Mouse (Mus musculus): Measurements from ENCODE around the gene Exoc6b.
"Not testable (repeated sequence)": the region's sequence is repeated elsewhere in the genome, so short reads cannot be mapped to it uniquely, and the experiment has no call there.

DNA sequence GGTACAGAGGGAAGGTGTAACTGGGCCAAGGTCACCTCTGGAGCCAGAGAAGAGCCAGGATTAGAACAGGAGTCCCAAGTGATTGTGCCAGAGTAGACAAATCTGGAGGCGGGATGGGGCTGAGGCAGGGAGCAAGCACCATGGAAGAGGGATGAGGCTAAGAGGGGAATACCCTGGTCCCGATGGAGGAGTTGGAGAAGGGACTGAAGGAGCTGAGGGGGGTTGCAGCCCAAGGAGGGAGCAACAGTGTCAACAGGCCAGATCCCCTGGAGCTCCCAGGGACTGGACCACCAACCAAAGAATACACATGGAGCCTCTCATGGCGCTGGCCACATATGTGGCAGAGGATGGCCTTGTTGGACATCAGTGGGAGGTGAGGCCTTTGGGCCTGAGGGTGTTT is 470.0 kb downstream of the Exoc6b start:
- TF ChIP-seq CTCF (IDR thresholded peaks at IDR 0.05; ENCODE audit: low read depth, low read length); POLR2A (IDR thresholded peaks at IDR 0.05; ENCODE audit: insufficient read depth, low read length); EP300 (IDR thresholded peaks at IDR 0.05; ENCODE audit: insufficient read depth, low read depth, low read length): not testable (repeated sequence)
